Mouse (Mus musculus): ENCODE measurements around the gene Arhgap10.
"Not testable (repeated sequence)": the region's sequence is repeated elsewhere in the genome, so short reads cannot be mapped to it uniquely, and the experiment has no call there.

Arhgap10 gene

DNA sequence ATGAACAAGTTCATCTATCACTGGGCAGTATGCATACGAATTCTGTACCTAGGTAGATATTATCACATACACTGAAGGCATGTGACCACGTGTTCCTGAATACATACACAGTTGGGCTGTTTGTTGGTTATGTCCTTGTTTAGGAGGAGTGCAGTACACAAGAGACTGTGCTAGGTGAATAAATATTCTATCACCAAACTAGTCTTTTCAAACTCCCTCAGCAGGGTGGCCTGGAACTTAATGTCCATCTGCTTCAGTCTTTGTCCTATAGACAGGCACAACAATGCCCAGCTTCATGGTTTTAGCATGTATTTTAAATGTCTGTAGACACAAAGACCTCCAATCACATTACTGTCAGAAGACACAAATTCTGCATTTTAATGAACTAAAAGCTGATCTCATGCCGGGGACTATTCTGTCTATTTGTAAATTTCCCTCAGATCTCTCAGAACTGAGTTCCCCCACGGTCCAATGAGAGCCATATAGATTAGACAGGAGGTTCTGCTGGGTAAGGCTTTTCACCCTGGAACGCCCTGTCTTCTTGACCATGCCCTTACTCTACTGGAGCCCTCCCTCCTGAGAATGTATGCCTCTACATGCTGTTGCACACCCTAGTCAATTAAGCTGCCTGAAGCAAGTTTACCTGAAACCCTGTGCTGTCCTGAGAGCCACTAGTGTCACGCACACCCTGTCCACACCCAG lies 177.6 kb downstream of the Arhgap10 start:
- no peak for DNase-seq

DNA sequence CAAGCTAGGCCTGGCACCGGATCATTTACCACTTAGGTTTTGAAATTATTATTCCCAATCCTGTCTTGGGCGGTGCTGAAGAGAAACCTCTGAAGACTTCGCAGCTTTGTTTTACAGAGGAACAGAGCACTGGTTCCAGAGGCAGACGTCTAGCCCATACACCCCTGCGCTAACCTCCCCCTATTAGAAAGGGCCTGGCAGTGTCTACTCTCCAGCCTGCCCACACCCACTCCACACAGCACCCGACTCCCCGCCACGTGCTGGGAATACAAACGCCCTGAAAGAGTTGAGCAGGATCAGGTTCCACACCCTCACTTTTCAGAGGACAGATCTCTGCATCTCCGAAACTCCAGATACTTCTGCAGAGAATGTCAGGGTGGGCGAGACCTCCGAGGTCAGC lies 180.5 kb downstream of the Arhgap10 start:
- DNase-seq, result no peak

DNA sequence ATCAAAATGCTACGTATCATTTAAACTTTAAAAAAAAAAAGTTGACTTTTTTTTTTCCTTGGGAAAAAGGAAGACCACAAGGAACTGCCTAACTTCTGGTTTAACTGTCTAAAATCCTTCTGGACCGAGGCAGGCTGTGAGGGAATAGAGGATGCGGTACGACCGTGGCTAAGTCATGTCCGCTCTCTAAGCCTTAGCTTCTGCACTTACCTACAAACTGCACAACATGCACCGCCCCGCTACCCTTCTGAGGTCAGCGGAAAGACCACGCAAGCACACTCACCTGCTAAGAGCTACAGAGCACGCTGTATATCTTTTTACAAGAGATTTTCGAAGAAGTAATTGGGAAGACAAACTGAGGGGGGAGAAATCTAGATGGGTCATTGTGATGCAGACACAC lies 186.6 kb downstream of the Arhgap10 start:
- no peak for DNase-seq

DNA sequence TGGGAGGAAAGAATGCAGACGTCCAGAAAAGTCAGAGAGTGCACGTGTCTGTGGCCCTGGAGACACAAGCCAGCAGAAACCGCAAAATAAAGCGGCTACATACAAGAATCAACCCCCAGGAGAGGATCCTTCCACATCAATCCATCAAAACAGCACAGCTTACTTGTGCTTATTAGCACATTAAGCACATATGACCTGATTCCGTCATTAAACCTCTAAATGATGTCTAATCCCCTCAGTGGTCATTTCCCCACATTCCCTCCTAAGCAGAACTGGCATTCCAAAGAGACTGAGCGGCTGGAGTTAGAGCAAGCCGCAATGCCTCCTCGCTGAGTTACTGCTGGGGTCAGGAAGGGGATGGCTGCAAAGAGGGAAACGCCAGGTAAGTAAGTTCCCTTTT lies 187.4 kb downstream of the Arhgap10 start:
- no peak for DNase-seq

DNA sequence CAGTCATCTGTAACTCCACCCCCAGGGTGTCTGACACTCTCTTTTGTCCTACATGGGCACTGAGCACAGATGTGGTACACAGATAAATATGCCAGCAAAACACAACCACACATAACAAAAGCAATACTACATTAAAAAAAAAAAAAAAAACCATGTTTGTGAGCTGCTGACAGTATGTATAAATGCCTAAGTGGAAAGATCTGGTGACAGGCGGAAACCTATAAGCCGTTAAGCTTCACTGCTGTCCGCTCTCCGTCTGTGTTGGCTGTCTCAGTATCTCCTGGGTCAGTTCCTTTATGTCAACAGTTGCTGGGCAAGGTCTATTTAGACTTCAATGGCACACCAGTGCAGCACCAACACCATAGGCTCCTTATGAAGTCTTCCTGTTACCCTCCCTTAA lies 188.0 kb downstream of the Arhgap10 start:
- DNase-seq, result no peak

DNA sequence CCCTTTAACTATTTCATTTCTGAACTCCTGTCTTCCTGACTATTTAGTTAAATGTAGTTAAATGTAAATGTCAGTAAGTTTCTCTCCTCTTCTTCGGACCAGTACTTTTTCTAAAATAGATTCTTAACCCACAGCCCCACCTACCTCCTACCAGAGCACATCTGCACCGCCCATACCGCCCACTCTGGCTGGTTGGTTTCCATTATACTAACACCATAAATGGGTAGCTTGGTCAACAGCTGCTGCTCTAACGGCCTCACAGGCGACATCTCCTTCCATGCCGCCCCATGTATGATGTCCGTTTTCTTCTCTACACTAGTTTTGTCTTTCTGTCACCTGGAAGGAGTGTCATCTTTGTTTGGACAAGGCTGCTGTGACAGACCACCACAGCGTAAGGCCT lies 189.3 kb downstream of the Arhgap10 start:
- DNase-seq, result no peak

DNA sequence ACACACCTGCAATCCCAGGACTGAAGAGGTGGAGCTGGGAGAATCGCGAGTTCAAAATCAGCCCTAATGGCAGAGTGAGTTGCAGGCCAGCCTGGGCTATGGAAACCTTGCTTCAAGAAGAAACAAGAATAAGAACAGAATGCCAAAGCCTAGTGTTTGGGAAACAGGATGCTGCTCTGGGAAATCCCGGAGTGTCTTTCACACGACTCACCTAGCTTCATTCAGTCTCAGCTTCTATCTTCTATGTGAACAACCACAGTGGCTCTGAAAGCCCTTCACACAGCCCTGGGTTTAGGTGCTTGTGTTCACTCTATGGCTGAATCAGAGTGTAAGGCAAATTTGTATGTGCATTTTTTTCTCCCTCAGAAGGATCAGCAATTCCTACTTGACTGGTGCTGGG lies 190.4 kb downstream of the Arhgap10 start:
- DNase-seq, result no peak

DNA sequence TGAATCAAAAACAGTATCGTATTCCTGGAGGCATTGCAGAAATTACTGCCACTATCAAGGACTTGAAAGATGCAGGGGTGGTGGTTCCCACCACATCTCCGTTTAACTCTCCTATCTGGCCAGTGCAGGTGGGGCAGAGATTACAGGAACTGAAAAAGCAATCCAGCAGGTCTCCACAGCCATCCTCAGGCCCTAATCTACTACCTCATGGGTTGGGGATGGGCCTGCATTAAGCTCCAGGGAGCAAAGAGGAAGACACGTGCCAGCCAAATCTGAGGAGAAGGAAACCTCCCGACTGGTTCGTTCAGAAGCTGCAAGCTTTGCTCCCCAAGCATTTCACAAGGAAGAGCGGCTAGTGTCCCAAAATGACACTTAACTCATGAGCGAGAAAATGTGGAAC lies 195.0 kb downstream of the Arhgap10 start:
- not testable (repeated sequence) for DNase-seq

DNA sequence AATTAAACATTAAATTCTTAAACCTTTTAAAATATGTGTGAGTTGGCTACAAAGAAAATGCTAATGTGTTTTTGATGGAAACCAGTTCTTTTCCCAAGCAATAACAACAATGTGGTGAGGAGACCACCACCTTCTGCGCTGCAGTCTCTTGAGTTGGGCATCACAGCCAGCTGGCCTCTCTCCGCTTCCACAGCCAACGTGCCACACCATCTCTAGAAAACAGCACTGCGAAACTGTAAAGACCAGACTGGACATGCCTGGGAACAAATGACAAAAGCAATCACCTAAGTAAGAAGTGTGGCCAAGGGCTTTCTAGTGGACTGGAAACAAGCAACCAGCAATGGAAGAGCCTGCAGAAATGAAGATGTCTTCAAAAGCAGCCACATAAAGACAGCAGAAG lies 195.9 kb downstream of the Arhgap10 start:
- DNase-seq, result no peak

DNA sequence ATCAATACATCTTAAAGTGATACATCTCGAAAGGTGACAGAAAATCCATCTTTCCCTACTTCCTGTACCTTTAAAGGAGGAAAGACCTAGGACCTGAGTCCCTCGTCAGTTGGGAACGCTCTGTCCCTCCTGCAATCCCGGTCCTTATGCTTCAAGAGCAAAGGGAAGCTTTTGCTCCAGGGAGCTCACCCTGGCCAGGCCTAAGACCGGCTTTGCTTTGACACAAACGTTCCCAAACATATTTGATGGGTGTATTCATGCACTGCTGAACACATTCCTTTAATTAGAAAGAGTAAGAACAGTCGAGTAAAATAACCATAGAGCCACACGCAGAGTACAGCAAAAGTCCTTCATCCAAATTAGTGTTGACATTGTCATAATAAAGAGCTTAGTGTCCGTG lies 199.2 kb downstream of the Arhgap10 start:
- DNase-seq, result no peak

DNA sequence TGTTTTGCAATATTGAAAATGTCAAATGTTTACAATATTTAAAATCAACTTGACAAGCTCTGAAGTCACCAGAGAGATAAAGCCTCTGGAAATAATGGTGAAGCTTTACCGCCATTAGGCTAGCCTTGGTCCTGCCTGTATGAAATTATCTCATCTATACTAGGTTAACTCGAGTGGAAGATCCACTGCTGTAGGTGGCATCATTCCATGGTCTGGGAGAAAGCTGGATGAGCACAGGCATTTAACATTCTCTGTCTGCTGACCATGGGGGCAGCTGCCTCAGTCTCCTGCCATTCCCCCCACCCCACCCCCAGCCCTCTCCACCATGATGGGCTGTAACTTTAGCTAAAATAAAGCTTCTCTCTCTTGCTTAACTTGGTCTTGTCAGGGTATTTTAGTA lies 200.0 kb downstream of the Arhgap10 start:
- peak; percentile 55 for DNase-seq

DNA sequence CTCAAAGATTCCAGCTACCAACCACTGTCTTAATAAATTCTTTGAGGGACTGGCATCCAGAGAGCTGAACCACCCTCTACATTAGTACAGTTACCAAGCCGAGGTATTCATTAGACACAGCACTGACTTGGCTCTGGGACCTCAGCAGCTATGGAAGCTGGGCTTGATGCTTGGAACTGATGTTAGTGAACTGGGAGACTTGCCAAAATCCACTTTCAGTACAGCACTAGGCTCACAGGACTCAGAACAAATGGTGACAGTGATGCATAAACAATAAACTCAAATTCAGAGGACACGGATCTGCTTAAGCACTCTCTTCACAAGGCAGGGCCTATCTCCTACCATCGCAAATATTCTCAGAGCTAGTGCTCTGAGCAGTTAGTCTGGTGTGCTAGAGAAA lies 204.8 kb downstream of the Arhgap10 start:
- DNase-seq, result peak; percentile 44 to 45

DNA sequence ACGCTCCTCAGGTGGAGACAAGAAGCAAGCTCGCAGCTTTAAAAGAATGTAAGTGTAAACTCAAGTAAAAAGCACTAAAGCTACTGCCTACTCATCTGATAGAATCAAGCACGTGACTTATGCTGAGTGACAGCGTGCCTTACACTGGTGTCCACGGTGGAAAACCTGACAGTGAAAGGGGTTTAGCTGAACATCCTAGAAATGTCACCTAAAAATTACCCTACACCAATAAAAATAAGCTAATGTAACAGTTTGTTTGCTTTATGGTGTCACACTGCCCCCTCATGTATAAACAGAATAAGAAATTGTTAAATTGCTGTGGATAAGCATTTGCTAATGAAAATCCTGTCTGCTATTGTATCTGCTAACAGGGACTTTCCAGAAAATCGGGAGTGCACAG lies 206.0 kb downstream of the Arhgap10 start:
- no peak for DNase-seq

DNA sequence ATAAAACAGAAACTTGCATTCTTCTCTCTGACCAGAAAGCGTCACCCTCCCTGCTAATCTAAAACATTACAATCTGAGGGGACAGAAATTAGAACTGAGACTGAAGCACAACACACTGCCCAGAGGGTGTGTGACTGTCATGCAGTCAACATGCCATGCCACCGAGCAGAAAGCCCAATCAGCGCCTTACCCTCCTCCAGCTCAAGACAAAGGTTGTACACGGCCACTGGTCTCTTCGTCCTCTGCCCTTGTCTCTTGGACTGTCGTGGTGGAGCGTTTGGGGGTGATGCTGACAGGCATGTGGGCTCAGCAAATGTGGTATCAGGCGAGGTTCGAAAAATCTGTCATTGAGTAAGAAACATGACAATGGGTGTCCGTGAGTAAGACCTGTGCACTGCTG lies 207.2 kb downstream of the Arhgap10 start:
- DNase-seq, result no peak

DNA sequence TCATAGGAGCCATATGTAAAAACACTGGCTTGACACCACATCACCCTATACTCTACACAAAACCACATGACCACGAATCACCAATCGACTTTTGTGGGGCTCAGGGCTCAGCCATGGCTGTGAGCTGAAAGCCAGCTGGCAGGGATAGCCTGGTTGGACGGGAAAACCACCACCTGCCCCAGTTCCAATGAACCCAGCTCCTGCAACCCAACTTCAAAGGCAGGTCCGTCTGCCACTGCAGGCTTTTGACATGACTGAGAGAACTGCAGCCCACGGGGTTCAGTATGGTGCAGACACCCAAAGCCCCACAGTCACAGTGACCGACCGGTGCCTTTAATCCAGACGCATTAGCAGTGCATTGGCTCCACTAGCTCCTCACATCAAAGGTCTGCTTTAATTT lies 207.7 kb downstream of the Arhgap10 start:
- DNase-seq, result peak; percentile 55 to 60

DNA sequence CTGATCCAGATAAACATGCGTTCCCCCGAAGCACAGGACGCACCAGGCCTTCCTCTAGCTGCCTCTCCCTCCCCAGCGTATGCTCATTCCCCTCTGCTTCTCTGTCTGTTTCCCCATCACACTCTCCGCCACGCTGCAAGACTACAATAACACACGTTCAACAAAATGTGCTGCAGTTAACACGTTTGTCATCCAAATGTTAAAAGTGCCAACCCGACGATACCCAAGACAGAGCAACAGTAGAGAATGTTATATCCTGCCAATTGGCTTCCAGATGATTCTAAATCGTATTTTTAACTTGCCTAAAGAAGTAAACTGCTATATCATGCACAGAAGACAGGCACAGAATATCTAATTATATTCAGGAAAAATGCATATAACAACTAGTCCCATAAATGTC lies 223.2 kb downstream of the Arhgap10 start:
- no peak for DNase-seq

DNA sequence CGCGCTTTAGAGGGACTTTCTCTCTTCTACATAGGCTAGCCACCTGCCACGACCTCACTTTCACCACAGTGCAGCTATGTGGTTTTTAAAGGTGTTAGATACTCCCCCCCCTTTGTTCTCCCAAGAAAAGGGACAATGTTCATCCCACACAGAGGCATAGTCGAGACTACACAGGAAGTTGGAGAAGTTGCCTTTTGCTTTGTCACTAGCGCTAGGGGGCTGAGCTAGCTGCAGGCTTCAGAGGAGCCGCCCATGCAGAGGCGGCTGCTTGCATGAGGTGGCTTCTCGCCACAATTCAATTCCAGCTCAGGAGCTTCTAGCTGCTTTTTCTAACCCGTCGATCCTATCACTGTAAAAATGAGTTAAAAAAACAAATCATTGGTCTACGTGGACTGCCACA lies 225.1 kb downstream of the Arhgap10 start:
- DNase-seq, result no peak

DNA sequence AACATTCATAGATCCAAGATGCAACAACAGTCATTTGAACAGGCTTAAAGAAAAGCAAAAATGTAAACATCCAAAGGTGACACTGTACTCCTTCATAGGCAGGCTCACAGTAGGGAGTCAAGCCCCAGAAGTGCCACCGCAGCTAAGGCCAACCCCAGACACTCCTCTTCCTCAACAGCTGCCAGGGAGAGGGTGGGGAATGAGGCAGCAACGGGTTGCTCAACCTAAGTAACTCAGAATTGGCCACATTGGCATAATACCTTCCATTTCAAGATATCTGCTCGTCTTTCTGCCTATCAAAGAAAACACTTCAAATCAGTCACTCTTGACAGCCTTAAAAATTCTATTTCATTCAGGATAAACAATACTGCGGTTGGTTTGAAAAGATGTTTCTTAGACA lies 225.6 kb downstream of the Arhgap10 start:
- no peak for DNase-seq

DNA sequence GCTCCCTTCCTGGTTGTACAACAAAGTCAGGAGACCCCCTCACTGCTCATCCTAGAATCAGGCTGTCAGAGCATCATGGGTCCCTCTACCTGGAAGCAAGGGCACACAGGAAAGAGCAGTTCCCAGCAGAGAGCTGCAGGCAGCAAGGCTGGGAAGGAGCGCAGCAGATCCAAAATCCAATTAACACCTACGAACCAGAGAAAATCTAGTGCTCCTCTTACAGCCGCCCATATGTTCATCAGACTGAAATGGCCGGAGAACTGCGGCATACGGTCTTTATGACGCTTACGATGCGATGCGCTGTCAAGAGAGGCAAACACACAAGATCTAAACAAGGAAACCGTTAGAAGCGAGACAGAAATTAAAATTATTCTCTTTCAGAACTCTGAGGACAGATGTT lies 229.3 kb downstream of the Arhgap10 start:
- DNase-seq, result no peak

DNA sequence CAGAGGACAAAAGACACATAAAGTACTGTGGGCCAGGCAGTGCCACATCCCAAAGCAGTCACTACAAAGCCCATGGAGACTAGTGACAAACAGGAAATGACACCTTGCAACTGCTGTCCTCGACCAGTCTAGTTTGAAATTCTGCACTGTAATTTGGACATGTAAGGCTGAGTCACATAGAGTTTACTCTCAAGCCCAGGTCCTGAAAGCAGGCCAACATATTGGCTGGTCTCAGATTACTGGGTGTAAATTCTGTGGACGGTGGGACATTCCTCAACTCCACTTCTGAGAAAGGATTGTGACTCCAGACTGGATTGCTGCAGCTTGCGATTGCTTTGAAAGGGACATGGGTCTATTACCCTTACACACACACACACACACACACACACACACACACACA lies 229.7 kb downstream of the Arhgap10 start:
- DNase-seq, result no peak

DNA sequence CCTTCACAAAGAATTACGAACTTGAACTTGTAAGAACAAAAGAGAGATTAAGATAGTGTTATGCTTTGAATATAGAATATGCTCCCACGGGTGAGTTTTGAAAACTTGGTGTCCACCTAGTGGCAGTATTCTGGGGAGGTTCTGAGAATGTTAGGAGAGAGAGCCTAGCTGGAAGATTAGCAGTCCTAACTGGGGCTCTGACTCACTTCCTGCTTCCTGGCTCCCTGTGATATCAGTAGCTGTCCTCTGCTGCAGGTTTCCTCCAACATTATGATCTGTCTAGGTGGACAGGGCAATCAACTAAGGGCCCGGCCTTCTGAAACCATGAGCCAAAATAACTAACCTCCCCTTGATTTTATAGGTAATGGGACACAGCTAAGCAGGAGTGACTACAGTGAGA lies 233.3 kb downstream of the Arhgap10 start:
- no peak for DNase-seq

DNA sequence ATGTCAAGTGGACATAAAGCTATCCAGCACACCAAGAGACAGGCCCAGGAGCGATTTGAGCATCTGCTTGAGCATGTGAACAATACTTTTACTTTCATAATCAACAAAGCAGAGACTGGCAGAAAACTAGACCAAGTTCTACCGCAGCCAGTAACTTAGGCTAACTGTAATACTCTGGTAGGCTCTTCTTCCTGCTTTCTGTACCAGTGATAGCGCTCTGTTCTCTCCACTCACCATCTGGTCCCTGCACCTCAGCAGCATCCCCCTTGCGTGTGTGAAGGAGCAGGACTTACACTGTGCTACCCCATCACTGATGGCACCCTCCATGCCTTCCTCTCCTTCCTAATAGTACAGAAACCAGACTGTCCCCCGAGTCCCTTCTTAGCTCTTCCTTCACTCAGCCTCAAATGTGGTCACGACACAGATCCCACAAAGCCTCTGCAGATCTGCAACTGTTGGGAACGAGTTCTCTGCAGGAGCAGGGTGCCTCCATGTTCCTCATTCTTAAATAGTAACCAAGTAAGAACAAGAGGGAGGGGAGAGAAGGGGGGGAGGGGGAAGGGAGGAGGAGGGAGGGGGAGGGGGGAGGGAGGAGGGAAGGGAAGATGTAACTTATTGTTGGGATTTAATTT lies 235.0 kb downstream of the Arhgap10 start:
- no peak for DNase-seq

DNA sequence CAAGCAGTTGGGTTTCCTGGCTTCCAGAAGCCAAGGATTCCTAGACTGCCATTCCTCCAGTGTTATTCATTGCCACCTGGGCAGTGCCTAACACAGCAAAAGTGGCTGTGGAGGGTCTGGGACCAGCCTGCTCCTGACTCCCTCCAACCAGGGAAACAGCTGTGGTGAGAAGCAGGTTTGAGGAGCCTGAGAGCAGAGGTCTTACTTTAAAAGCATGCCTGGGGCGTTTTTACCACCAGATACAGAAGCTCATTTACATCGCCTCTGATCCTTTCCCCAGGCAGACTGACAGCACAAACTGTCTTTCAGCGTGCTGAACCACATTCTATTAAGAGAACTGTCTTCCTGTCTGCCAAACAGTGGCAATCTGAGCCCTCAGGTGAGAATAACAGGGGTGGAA lies 237.8 kb downstream of the Arhgap10 start:
- no peak for DNase-seq

DNA sequence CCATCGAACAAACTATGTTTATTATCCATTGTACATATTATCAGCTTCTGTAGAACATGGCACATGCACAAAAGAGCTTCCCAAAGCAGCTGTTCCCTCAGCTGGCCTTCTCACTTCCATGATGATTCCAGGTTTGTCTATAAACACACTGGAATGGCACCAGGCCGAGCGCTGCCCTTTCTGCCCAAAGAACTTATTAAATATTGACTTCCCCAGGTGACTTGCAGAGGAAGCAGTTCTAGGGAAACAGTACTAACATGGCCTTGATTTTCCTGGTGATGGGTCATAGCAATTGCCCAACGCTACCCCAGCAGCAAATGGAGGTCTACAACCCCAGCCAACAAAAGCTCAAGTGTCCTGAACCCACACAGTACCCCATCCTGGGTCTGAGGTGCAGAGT lies 239.5 kb downstream of the Arhgap10 start:
- DNase-seq, result no peak

DNA sequence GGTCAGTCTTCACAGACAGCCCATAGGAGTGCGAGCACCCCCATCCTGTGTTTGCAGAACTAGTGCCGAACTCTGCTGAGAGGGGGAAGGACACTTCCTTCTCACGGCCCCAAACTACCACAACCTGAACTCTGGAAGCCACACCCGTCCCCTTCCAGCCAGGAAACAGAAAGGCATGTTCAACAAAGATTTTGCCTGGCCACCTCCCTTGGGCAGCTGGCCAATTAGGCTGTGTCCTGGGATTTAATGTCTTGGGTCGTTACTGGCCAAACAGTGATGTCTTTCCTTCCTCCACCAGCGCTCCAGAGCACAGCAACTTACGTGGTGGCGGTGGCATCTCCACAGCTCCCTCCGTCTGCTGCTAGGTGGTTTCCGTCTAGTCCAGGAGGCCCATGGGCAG lies 240.9 kb downstream of the Arhgap10 start:
- no peak for DNase-seq
